In the genomic region with DNA sequence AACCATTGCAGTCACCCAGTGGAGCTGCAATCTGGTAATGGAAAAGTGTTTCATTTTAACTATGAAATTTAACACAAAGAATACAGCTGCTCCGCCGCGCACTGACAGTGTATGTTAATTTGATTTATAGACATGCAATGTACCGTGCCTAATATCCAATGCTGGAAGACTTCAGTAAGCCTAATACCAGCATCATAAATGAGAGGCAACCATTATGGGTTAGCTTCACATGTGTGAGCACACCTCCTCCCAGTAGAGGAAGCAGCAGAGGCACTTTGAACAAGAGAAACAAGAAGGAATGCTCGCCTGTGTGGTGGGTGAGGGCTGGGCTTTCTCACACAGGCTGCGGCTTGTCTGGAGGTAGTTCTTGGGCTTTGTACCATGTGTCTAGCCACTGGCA, we compare ENCODE assay signal across 23 mouse cellular contexts.
DNase-seq lines count a peak whose midpoint lies in the region; ATAC-seq lines count a peak whose summit lies in the region.
"Had no signal": no experiment of that assay in that cellular context is flagged by ENCODE, and none has a peak within 500 bp of the region (broad histone marks: within the 10 kb centered on the region; RNA-seq: fewer than 3 reads in every experiment).

No protein-coding gene starts in this region.

- no peak for DNase-seq in forebrain, embryonic 10.5 days (ENCODE audit: extremely low spot score, low spot score)
- no peak for DNase-seq in neural tube, embryonic 10.5 days (ENCODE audit: extremely low spot score, low spot score)
- DNase-seq in limb, embryonic 10.5 days (ENCODE audit: low spot score): peak; percentile 45
- DNase-seq in liver: no peak
- DNase-seq: adrenal gland, postnatal 25 days; cerebellum, adult 11-12 months; cerebellum, postnatal 14 days; embryo, embryonic 11 days; gastrocnemius, adult 2 months; heart, postnatal 14 days; kidney, adult 9 months; liver, embryonic 13.5 days; lung, embryonic 14.5 days; lung, postnatal 36 days; right cerebral cortex, postnatal 4 days had no signal

- H3K36me3 ChIP-seq in forebrain, embryonic 13.5 days (ENCODE audit: poor library complexity, severe bottlenecking): no peaks in the 10 kb centered on the region
- no peaks in the 10 kb centered on the region for H3K36me3 ChIP-seq in forebrain, embryonic 10.5 days (replicated peaks)
- no peaks in the 10 kb centered on the region for H3K36me3 ChIP-seq in neural tube, embryonic 12.5 days
- no peaks in the 10 kb centered on the region for H3K36me3 ChIP-seq in limb, embryonic 10.5 days
- no peaks in the 10 kb centered on the region for H3K36me3 ChIP-seq in neural tube, embryonic 14.5 days (ENCODE audit: control insufficient read depth, insufficient read depth, low read length)
- no peaks in the 10 kb centered on the region for H3K36me3 ChIP-seq in kidney, embryonic 14.5 days (ENCODE audit: control insufficient read depth, insufficient read depth, low read length)
- H3K36me3 ChIP-seq: G1E; heart, embryonic 12.5 days; liver, embryonic 13.5 days had no signal

- no peaks in the 10 kb centered on the region for H3K9me3 ChIP-seq in forebrain, embryonic 13.5 days (replicated peaks)
- H3K9me3 ChIP-seq in forebrain, embryonic 10.5 days: no peaks in the 10 kb centered on the region
- H3K9me3 ChIP-seq in neural tube, embryonic 12.5 days: no peaks in the 10 kb centered on the region
- H3K9me3 ChIP-seq in limb, embryonic 10.5 days (replicated peaks): no peaks in the 10 kb centered on the region
- no peaks in the 10 kb centered on the region for H3K9me3 ChIP-seq in neural tube, embryonic 14.5 days (ENCODE audit: control insufficient read depth, low read length)
- H3K9me3 ChIP-seq in kidney, embryonic 14.5 days (ENCODE audit: control insufficient read depth, low read length): no peaks in the 10 kb centered on the region
- H3K9me3 ChIP-seq: heart, embryonic 12.5 days; liver, embryonic 13.5 days had no signal

- H3K27ac ChIP-seq in forebrain, embryonic 13.5 days: no peak overlapping the region
- H3K27ac ChIP-seq in forebrain, embryonic 10.5 days: no peak overlapping the region
- H3K27ac ChIP-seq in neural tube, embryonic 12.5 days: no peak overlapping the region
- peak overlapping the region; percentile 70 for H3K27ac ChIP-seq in limb, embryonic 10.5 days
- H3K27ac ChIP-seq in neural tube, embryonic 14.5 days (ENCODE audit: low read depth, low read length): no peak overlapping the region
- no peak overlapping the region for H3K27ac ChIP-seq in kidney, embryonic 14.5 days (ENCODE audit: low read depth, low read length)
- H3K27ac ChIP-seq: gastrocnemius, adult 2 months; liver, embryonic 13.5 days; stomach, postnatal 0 days had no signal

- peaks cover 10% of the 10 kb centered on the region for H3K4me1 ChIP-seq in forebrain, embryonic 13.5 days
- H3K4me1 ChIP-seq in forebrain, embryonic 10.5 days: peaks cover 9% of the 10 kb centered on the region
- 0 out of 2 replicates have a peak, but pooled peaks cover 7% of the 10 kb centered on the region for H3K4me1 ChIP-seq in neural tube, embryonic 12.5 days
- H3K4me1 ChIP-seq in limb, embryonic 10.5 days: peaks cover 42% of the 10 kb centered on the region
- no peaks in the 10 kb centered on the region; the same call in 1 of the 2 replicates for H3K4me1 ChIP-seq in neural tube, embryonic 14.5 days (ENCODE audit: control insufficient read depth, insufficient read depth, low read length)
- H3K4me1 ChIP-seq in kidney, embryonic 14.5 days (ENCODE audit: control insufficient read depth, insufficient read depth, low read length): peaks cover 6% of the 10 kb centered on the region; the same call in 1 of the 2 replicates
- H3K4me1 ChIP-seq: liver, embryonic 13.5 days had no signal

- no peaks in the 10 kb centered on the region for H3K27me3 ChIP-seq in forebrain, embryonic 13.5 days
- no peaks in the 10 kb centered on the region for H3K27me3 ChIP-seq in forebrain, embryonic 10.5 days (ENCODE audit: poor library complexity, severe bottlenecking)
- H3K27me3 ChIP-seq in neural tube, embryonic 12.5 days (replicated peaks): no peaks in the 10 kb centered on the region
- no peaks in the 10 kb centered on the region for H3K27me3 ChIP-seq in limb, embryonic 10.5 days (ENCODE audit: low read depth, poor library complexity, severe bottlenecking)
- no peaks in the 10 kb centered on the region for H3K27me3 ChIP-seq in neural tube, embryonic 14.5 days (ENCODE audit: control insufficient read depth, insufficient read depth, low read length)
- H3K27me3 ChIP-seq in kidney, embryonic 14.5 days (ENCODE audit: control insufficient read depth, insufficient read depth, low read length): no peaks in the 10 kb centered on the region
- H3K27me3 ChIP-seq: heart, embryonic 12.5 days; liver, embryonic 13.5 days had no signal

- ATAC-seq in forebrain, embryonic 13.5 days: peak; percentile 62
- ATAC-seq in neural tube, embryonic 12.5 days (ENCODE audit: low FRiP score, low read depth): 0 out of 2 replicates have a peak, but pooled peaks have one; percentile 48
- peak; percentile 73; the same call in 1 of the 2 replicates for ATAC-seq in neural tube, embryonic 14.5 days (ENCODE audit: low read depth)
- no peak; the same call in 1 of the 2 replicates for ATAC-seq in kidney, embryonic 14.5 days (ENCODE audit: low FRiP score, low TSS enrichment)
- ATAC-seq: activated CD4-positive, CD25-positive, alpha-beta regulatory T cell, adult 4 months had no signal

- no peak overlapping the region for H3K9ac ChIP-seq in forebrain, embryonic 13.5 days
- H3K9ac ChIP-seq in neural tube, embryonic 12.5 days: no peak overlapping the region
- H3K9ac ChIP-seq in neural tube, embryonic 14.5 days (replicated peaks; ENCODE audit: low read depth, low read length): no peak overlapping the region
- H3K9ac ChIP-seq in kidney, embryonic 14.5 days (ENCODE audit: low read depth, low read length): no peak overlapping the region
- H3K9ac ChIP-seq: heart, embryonic 12.5 days; liver, embryonic 13.5 days; lung, embryonic 14.5 days had no signal

- H3K4me3 ChIP-seq in forebrain, embryonic 13.5 days: no peak overlapping the region
- H3K4me3 ChIP-seq in forebrain, embryonic 10.5 days: no peak overlapping the region
- H3K4me3 ChIP-seq in neural tube, embryonic 12.5 days: no peak overlapping the region
- no peak overlapping the region for H3K4me3 ChIP-seq in limb, embryonic 10.5 days
- H3K4me3 ChIP-seq in neural tube, embryonic 14.5 days (ENCODE audit: low read depth, low read length): no peak overlapping the region
- H3K4me3 ChIP-seq in kidney, embryonic 14.5 days (ENCODE audit: low read length): no peak overlapping the region
- H3K4me3 ChIP-seq: gastrocnemius, adult 2 months; heart, embryonic 12.5 days; liver, embryonic 13.5 days had no signal

- no peak overlapping the region for H3K4me2 ChIP-seq in forebrain, embryonic 13.5 days
- no peak overlapping the region for H3K4me2 ChIP-seq in neural tube, embryonic 12.5 days (replicated peaks)
- no peak overlapping the region for H3K4me2 ChIP-seq in neural tube, embryonic 14.5 days (ENCODE audit: low read depth, low read length)
- no peak overlapping the region for H3K4me2 ChIP-seq in kidney, embryonic 14.5 days (replicated peaks; ENCODE audit: low read depth, low read length)
- H3K4me2 ChIP-seq: heart, embryonic 12.5 days; liver, embryonic 13.5 days; lung, embryonic 14.5 days had no signal

- WGBS in forebrain, embryonic 13.5 days: 42% methylated on average over 6 of the region's 6 CpGs
- 86% methylated on average over 6 of the region's 6 CpGs for WGBS in forebrain, embryonic 10.5 days
- WGBS in neural tube, embryonic 12.5 days: 48% methylated on average over 6 of the region's 6 CpGs
- 54% methylated on average over 6 of the region's 6 CpGs for WGBS in limb, embryonic 10.5 days
- 44% methylated on average over 6 of the region's 6 CpGs for WGBS in neural tube, embryonic 14.5 days
- WGBS in kidney, embryonic 14.5 days: 29% methylated on average over 6 of the region's 6 CpGs
